Mouse (Mus musculus) G1E (cell line): ENCODE data around the gene Acot7. TPM values are rescaled to one million over a fixed set of nuclear protein-coding genes. Genes with fewer than 3 reads are reported as not detected.

Experiments used
- ATAC-seq: 2 replicates; pipeline ENCODE4 v1.8.0; 2016; ENCODE audit warnings: mild to moderate bottlenecking; ENCODE audit not compliant: insufficient number of reproducible peaks, poor library complexity, low FRiP score, severe bottlenecking; ENCODE audit errors: extremely low read depth
- DNase-seq: peaks from one replicate; pipeline ENCODE4 v3.0.0; 2012; ENCODE audit warnings: low spot score
- H3K27me3 ChIP-seq: 2 replicates; pipeline ENCODE4 v1.6.1; 2012; ENCODE audit warnings: mild to moderate bottlenecking, low read length, inconsistent platforms; ENCODE audit not compliant: insufficient read depth
- H3K36me3 ChIP-seq: replicated peaks from 2 replicates; pipeline ENCODE3; 2012; ENCODE audit warnings: mild to moderate bottlenecking, inconsistent platforms
- H3K4me1 ChIP-seq: 2 replicates; pipeline ENCODE4 v1.6.1; 2012; ENCODE audit warnings: low read depth, low read length, inconsistent platforms, mixed read lengths; ENCODE audit not compliant: insufficient read depth
- H3K4me3 ChIP-seq: 2 replicates; pipeline ENCODE4 v1.5.1; 2012; ENCODE audit warnings: low read depth, mild to moderate bottlenecking, inconsistent platforms, low read length, moderate library complexity, mixed read lengths
- H3K9me3 ChIP-seq: replicated peaks from 2 replicates; pipeline ENCODE4 v1.6.1; 2012; ENCODE audit warnings: inconsistent platforms
- CTCF ChIP-seq: IDR thresholded peaks from 2 replicates; pipeline ENCODE4 v1.5.1; 2012; ENCODE audit warnings: low read depth, low read length, inconsistent platforms, mixed read lengths
- GATA1 ChIP-seq: IDR thresholded peaks from 2 replicates; pipeline ENCODE4 v1.6.1; 2012; ENCODE audit warnings: borderline replicate concordance, low read length, inconsistent platforms, mixed read lengths
- GATA2 ChIP-seq: IDR thresholded peaks from 2 replicates; pipeline ENCODE4 v1.6.1; 2012; ENCODE audit warnings: low read depth, low read length, inconsistent platforms, borderline replicate concordance
- POLR2AphosphoS5 ChIP-seq: IDR thresholded peaks from 2 replicates; pipeline ENCODE4 v1.6.1; 2012; ENCODE audit warnings: low read depth, low read length, inconsistent platforms; ENCODE audit not compliant: insufficient replicate concordance
- TAL1 ChIP-seq: conservative IDR thresholded peaks from 2 replicates; pipeline ENCODE4 v1.6.1; 2012; ENCODE audit warnings: low read depth, low read length, inconsistent platforms, mixed read lengths
- polyA plus RNA-seq: library from polyadenylated mRNA; stranded (reverse); fragments of >175 nt; gene quantifications from 2 replicates; pipeline ENCODE4 v1.2.3, GENCODE M21; 2012
- total RNA-seq, 2 experiments: library from RNA; stranded (forward) in 1 of 2; stranded (reverse) in 1 of 2; fragments of 200-1000 nt in 1 of 2; fragments of >200 nt in 1 of 2; fragmentation: Nextera tagmentation in 1 of 2; gene quantifications; 2 replicates each; pipeline ENCODE4 v1.2.3; 2014 to 2017

Gene Acot7
- total and polyA plus RNA-seq, 3 experiments: 17.6 to 51.1 (median 22.1) TPM

DNA sequence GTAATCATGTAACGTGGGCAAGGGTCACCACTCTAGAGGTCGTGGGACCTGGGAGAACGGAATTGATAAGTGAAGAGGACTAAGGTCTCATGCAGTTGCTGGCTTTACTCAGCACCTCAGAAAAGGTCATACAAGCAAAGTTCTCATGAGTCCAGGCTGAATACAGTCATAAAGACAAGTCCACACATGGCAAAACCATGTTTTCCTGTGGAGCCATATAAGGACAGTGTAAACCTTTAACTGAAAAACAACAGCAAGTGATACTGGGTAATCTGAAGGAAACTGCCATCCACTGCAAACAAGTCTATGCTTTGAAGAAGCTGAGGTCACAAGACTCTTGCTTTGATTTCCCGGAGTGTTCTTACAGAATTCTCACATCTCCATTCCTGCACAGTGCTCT lies 11.8 kb downstream of the Acot7 start:
- no peak for DNase-seq
- H3K9me3 ChIP-seq: no peaks in the 10 kb centered on the region
- H3K4me3 ChIP-seq: peak overlapping the region; percentile 60; the same call in 1 of the 2 replicates
- H3K36me3 ChIP-seq: peaks cover 30% of the 10 kb centered on the region
- peaks cover 73% of the 10 kb centered on the region for H3K4me1 ChIP-seq
- H3K27me3 ChIP-seq: no peaks in the 10 kb centered on the region
- ATAC-seq: no peak
- no peak for TF ChIP-seq CTCF
- no peak for TF ChIP-seq GATA1
- TF ChIP-seq GATA2: no peak
- TF ChIP-seq POLR2AphosphoS5: no peak
- no peak for TF ChIP-seq TAL1

DNA sequence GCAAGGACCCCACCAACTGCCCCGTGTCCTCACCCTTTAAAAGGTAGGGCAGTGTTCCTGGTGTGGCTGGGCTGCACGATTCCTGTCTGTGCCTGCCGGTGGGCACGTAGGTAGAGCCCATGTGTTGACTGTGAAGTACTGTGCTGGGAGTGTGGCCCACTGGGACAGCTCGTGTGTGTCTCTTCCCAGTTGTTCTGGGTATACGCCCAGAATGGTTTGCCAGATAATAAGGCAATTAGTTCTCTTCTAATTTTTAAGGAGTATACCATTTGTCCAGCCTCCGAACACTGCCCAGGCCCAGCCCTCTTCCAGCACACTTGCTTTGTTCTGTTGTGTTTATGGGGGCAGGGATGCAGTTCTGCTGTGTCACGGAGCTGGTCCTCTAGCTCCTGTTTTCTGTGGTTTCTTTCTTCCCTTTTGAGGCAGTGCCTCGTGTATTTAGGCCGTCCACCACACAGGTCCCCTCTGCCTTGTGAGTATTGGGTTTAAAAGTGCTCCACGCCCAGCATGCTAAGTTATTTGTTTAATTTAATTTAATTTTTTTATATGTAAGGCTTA lies 12.2 kb downstream of the Acot7 start:
- Histone ChIP-seq H3K4me1 (peaks cover 73% of the 10 kb centered on the region), H3K4me3 (peak overlapping the region; percentile 60; the same call in 1 of the 2 replicates), H3K27me3 (no peaks in the 10 kb centered on the region), H3K9me3 (no peaks in the 10 kb centered on the region), H3K36me3 (peaks cover 31% of the 10 kb centered on the region)
- peak; percentile 67 for DNase-seq
- TF ChIP-seq GATA2: no peak
- no peak for TF ChIP-seq TAL1
- TF ChIP-seq POLR2AphosphoS5: no peak
- TF ChIP-seq GATA1: no peak
- no peak for TF ChIP-seq CTCF
- ATAC-seq: peak; percentile 77

DNA sequence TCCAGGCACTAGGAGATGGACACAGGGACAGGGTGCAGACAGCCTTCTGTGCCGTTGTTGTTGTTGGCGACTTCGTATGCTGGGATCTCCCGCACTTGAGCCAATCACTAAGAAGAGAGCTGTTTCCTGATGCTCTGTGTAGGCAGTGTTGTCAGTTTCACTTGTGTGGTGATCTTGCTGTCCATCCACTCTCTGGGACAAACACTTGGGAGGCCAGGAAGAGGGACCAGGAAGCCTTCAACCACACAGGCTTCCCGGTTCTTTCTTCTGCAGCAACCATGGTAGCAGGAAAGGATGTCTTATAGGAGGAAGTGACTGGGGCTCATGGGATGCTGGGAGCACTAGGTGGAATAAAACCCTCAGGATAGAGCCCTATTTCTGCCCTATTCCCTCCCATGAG lies 12.8 kb downstream of the Acot7 start:
- TF ChIP-seq TAL1 (no peak), GATA1 (no peak), GATA2 (no peak), POLR2AphosphoS5 (no peak)
- Histone ChIP-seq H3K27me3 (no peaks in the 10 kb centered on the region), H3K4me3 (no peak overlapping the region; the same call in 1 of the 2 replicates), H3K4me1 (peaks cover 73% of the 10 kb centered on the region), H3K9me3 (no peaks in the 10 kb centered on the region), H3K36me3 (peaks cover 34% of the 10 kb centered on the region)
- no peak for DNase-seq
- ATAC-seq: no peak

DNA sequence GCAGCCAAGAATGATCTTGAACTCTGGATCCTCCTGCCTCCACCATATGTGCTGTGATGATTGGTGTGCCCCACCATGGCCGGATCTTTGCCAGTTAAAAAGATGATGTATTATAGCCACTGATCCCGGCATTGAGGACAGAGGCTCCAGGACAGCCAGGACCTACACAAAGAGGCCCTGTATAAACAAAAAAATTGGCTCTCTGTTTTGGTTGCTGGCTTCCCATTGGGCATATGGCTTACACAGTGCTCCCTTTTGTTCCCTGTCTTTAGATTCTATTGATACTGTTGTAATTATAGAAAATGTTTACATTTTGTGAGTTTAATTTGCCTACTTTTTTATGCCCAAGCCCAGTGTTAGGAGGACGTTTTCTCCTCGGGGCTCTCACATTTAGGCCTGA lies 14.6 kb downstream of the Acot7 start:
- Histone ChIP-seq H3K4me1 (peaks cover 72% of the 10 kb centered on the region), H3K36me3 (peaks cover 34% of the 10 kb centered on the region)
- ATAC-seq: no peak

GRCm38 (mm10) chr4:152194476-152195175 lies 16.7 kb downstream of the Acot7 start:
- no peaks in the 10 kb centered on the region for H3K9me3 ChIP-seq
- peaks cover 67% of the 10 kb centered on the region for H3K4me1 ChIP-seq
- peaks cover 22% of the 10 kb centered on the region for H3K36me3 ChIP-seq
- ATAC-seq (no peak), DNase-seq (no peak)
- no peak overlapping the region for H3K4me3 ChIP-seq
- TF ChIP-seq GATA1: no peak
- no peak for TF ChIP-seq GATA2
- no peak for TF ChIP-seq TAL1
- TF ChIP-seq CTCF: no peak
- no peak for TF ChIP-seq POLR2AphosphoS5
- H3K27me3 ChIP-seq: no peaks in the 10 kb centered on the region

More for the DNA sequence above, 14.6 kb downstream of the Acot7 start:
- Histone ChIP-seq H3K27me3 (no peaks in the 10 kb centered on the region), H3K4me3 (no peak overlapping the region), H3K9me3 (no peaks in the 10 kb centered on the region)
- DNase-seq: no peak
- no peak for TF ChIP-seq TAL1

DNA sequence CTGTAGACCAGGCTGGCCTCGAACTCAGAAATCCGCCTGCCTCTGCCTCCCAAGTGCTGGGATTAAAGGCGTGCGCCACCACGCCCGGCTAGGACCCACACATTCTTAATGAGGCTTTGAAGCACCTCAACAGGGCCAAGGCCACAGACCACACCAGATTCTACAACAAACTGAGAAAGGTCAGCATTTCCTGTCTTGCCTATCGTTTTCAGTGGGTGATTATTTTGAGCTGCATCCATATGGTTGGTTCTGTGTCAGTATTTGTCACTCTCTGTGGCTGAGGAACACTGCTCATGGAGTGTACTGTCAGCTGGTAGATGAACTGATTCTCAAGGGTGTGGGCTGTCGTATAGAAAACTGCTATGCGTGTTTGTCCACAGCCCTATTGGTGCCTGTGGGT lies 18.3 kb downstream of the Acot7 start:
- H3K4me1 ChIP-seq: peaks cover 56% of the 10 kb centered on the region
- no peaks in the 10 kb centered on the region for H3K9me3 ChIP-seq
- no peak overlapping the region for H3K4me3 ChIP-seq
- TF ChIP-seq TAL1 (no peak), GATA1 (no peak), GATA2 (no peak), POLR2AphosphoS5 (no peak), CTCF (no peak)
- ATAC-seq: no peak
- H3K36me3 ChIP-seq: peaks cover 28% of the 10 kb centered on the region
- no peaks in the 10 kb centered on the region for H3K27me3 ChIP-seq
- DNase-seq: no peak
